Mouse (Mus musculus): ENCODE measurements at regions not wholly inside any gene's neighbourhood (a gene's known extent, or its start where the extent isn't known, plus 50 kb on each side); places are given as distances from the start of the nearest gene placed in this dataset.

GRCm38 (mm10) chr11:111280769-111281168 lies 214.8 kb downstream of the Kcnj2 start:
- TF ChIP-seq EP300 (IDR thresholded peaks at IDR 0.05; ENCODE audit: low read depth) (no peak), CTCF (IDR thresholded peaks at IDR 0.05; ENCODE audit: low read depth) (no peak)

All from liver, embryonic 14.5 days (tissue).